Mouse (Mus musculus) macrophage (primary cell): ENCODE results near the gene Rph3a. TPM values are rescaled to one million over a fixed set of nuclear protein-coding genes. Genes with fewer than 3 reads are reported as not detected.

Experiments
- polyA plus RNA-seq: library from polyadenylated mRNA; stranded (reverse); fragments of 250-400 nt; gene quantifications from 3 replicates; pipeline ENCODE4 v1.2.4, GENCODE M21; 2018; ENCODE audit warnings: inconsistent platforms

Rph3a gene
- polyA plus RNA-seq, 1 experiment from 2014 or later = not detected

Other genes starting within 250 kb of the Rph3a start
- gene Oas3, start 232.4 kb downstream of the Rph3a start, polyA plus RNA-seq = 41.1 to 153 TPM (median 78.6 TPM) in 3 replicates
- gene Oas1e, start 214.6 kb downstream of the Rph3a start, polyA plus RNA-seq = not detected in 3 replicates
- 3.1 to 7.0 TPM (median 4.3 TPM) in 3 replicates for gene Oas1c, start 197.6 kb downstream of the Rph3a start, polyA plus RNA-seq
- gene Oas1f, start 162.7 kb downstream of the Rph3a start, polyA plus RNA-seq = not detected in 3 replicates
- gene Oas1h, start 148.7 kb downstream of the Rph3a start, polyA plus RNA-seq = not detected in 3 replicates
- gene Oas1g, start 122.5 kb downstream of the Rph3a start, polyA plus RNA-seq = 28.9 to 92.9 TPM (median 65.8 TPM) in 3 replicates
- gene Oas1a, start 102.6 kb downstream of the Rph3a start, polyA plus RNA-seq = 69.3 to 185 TPM (median 154 TPM) in 3 replicates
- not detected in 3 replicates for gene Oas1d, start 95.6 kb downstream of the Rph3a start, polyA plus RNA-seq
- gene Ptpn11, start 181.3 kb upstream of the Rph3a start, polyA plus RNA-seq = 29.4 to 39.8 TPM (median 36.3 TPM) in 3 replicates
- gene Rpl6, start 194.4 kb upstream of the Rph3a start, polyA plus RNA-seq = 531 to 859 TPM (median 846 TPM) in 3 replicates
- gene Hectd4, start 210.1 kb upstream of the Rph3a start, polyA plus RNA-seq = 5.9 to 7.2 TPM (median 7.2 TPM) in 3 replicates